Mouse (Mus musculus) lung, adult 2 months (tissue): Measurements from ENCODE around the gene Pde1c.

Experiments used
- CTCF ChIP-seq: fragments of 200-500 bp; IDR thresholded peaks from 2 replicates; pipeline ENCODE4 v1.5.1; 2011; ENCODE audit warnings: mild to moderate bottlenecking, low read length, control low read depth; ENCODE audit not compliant: insufficient read depth
- POLR2A ChIP-seq: fragments of 200-500 bp; IDR thresholded peaks from 2 replicates; pipeline ENCODE4 v1.6.1; 2011; ENCODE audit warnings: low read depth, mild to moderate bottlenecking, control low read depth, low read length, borderline replicate concordance; ENCODE audit errors: extremely low read depth

- no peak for TF ChIP-seq CTCF
- TF ChIP-seq POLR2A: no peak
These were observed 195.7 kb downstream of the Pde1c start for GRCm38 (mm10) chr6:56373046-56373751.
